Mouse (Mus musculus) urinary bladder, postnatal 25 days (tissue): Measurements from ENCODE around the gene Gm3336.

ENCODE experiments used
- DNase-seq: peaks from one replicate; pipeline ENCODE4 v3.0.0; 2022; ENCODE audit warnings: low spot score

Gene Gm3336

DNA sequence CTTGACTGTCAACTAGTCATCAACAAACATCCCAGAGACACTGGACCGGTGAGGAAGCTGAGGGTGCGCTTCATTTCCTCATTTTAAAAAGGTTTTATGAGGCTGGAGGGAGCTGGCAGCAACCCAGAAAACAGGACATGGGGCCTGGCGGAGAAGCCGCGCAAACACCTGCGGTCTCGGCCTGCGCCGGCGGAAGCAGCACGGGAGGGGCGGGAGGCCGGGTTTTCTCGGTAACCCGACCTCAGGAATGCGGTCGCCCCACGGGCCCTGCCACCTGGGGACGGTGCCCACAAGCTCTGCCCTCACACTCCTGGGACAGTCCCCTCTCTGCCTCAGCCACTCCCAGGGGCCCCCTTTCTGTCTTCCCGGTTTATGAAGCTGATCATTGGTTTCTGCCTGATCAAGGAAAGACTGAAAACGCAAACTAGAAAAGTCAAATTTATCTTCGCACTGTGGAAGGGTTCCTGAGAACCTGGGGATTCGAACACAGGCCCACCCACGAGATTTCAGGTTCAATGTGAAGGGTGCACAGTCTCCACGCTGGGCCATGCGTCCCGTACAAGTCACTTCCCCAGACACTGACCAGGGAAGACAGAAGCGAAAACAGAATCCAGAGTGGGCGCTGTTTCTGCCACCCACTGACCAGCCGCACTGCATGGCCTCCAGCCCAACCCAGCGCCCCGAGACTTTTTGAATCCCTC, 22.9 kb upstream of the Gm3336 start:
- DNase-seq: peak; percentile 57

DNA sequence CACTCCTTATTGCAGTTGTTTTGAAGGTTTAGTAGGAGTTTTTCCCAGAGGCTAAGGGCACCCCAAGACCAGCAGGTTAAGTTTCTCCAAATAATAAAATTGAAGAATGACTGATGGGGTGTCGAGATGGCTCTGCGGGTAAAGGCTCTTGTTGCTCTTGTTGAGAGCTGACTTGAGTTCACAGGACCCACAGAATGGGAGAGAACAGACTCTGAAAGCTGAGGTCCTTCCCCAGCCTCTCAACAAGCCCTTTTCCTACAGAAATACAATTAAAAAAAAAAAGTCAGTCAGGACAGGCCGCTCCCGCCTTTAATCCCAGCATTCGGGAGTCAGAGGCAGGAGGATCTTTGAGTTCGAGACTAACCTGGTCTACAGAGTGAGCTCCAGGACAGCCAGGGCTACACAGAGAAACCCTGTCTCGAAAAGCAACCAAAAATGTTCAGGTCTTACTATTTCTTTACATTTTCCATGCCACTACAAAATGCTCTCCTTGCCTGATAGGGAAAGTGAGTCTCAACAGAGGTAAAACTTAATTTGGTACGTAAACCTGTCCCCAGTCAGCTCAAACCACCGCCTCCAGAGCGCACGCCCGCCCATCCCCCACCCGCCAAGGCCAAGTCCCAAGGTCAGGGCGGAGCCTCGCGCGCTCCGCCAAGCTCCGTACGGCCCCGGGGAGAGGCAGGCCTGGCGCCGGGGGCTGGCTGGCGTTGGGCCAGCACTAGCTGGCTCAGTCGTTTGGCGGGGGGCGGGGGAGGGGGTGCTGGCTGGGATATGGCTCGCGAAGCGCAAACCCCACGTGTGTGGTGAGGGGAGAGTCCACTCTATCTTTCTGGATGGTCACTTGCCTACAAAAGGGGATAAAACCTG, 22.1 kb upstream of the Gm3336 start:
- DNase-seq: peak; percentile 68

DNA sequence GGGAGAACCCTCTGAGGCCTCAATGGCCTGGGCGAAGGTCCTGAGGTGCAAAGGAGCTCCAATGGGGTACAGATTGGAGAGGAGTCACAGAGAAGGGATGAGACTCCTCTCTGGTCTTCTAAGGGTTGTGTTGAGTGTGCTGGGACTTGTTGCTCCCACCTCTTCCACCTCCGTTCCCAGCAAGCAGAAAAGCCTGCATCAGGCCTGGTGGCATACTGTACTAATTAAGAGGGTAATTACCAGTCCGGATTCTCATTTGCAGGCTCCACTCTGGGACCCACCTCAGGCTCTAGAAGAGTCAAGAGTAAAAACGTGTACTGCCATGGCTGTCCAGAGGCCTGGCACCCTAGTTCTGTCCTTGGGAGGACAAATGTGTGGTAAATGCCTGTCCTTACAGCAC, 21.4 kb upstream of the Gm3336 start:
- DNase-seq: no peak

DNA sequence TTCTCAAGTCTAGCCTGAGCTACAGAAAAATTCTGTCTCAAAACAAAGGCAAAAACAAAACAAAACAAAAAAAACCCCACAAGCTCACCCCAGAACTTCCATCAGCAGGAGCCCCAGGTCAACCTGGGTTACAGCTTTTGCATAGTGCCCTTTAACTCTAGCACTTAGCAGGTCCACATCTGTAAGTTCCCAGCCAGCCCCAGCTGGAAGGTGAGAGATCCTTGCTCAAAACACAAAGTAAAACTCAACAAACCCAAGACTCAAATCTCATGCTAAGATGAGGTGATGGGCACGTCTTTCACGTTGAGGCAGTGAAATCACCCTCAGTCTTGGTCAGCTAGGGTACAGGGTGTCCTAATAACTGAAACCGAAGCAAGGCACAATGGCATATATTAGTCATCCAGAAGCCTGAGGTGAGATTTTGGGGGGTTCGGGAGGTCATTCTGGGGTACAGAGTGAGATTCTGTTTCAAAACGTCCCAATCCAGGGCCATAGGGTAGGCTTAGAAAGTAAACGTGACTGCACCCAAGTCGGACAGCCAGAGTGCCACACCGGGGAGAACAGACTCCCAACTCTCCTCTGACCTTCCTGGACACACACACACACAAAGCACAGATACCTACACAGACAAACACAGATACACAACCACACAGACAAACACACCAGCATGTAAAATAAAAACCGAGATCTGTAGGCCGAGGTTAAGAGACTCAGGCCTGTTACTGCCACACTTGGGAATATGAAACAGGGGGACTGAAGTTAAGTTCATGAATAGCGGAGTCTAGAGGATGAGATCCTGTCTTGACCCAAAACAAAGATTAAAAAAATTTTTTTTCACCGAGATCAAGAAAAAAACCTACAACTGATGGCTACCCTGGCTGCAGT, 20.7 kb upstream of the Gm3336 start:
- no peak for DNase-seq

DNA sequence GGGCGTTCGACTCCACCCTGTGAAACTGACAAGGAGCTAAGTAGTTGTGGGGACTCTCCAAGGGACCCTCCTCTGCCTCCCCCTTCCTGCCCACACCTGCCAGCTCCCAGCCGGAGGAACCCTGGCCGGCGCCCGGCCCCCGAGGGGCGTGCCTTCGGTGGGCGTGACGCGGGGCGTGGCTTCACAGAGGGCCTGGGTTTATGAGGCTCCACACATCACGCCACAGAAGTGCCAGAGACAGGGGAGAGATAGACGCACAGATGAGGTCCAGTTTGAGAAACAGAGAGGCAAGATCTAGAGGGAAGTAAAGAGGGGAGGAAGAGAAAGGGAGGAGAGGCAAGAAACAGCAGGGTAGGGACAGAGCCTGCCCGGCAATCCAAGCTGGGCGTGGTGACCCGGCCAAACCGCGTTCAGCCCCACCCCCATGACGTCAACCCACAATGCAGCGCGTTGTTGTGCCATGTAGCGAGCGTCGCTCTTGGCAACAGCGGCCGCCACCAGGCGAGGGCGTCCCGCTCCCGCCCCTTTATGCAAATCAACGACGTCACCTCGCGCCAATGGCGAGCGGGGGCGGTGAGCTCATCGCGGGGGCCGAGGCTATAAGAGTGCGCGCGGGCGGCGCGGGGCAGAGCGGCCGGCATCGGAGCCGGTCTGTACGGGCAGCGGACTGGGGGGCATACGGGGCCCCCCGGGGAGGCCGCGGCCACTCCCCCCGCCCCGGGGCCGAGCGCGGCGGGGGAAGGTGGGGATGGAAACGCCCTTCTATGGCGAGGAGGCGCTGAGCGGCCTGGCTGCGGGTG, 19.8 kb upstream of the Gm3336 start, which contains the start of gene Jund:
Gene Jund, plus strand, starts transcription at position 640 of the 800 bp plus-strand sequence.
- DNase-seq: peak; percentile 99

DNA sequence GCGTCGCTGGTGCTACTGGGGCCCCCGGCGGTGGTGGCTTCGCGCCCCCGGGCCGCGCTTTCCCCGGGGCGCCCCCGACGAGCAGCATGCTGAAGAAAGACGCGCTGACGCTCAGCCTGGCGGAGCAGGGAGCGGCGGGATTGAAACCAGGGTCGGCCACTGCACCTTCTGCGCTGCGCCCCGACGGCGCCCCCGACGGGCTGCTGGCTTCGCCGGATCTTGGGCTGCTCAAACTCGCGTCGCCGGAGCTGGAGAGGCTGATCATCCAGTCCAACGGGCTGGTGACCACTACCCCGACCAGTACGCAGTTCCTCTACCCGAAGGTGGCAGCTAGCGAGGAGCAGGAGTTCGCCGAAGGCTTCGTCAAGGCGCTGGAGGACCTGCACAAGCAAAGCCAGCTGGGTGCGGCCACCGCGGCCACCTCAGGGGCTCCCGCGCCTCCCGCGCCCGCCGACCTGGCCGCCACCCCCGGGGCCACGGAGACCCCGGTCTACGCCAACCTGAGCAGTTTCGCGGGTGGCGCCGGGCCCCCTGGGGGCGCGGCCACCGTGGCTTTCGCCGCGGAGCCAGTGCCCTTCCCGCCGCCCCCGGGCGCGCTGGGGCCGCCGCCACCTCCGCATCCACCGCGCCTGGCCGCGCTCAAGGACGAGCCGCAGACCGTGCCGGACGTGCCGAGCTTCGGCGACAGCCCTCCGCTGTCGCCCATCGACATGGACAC, 19.1 kb upstream of the Gm3336 start:
- no peak for DNase-seq

DNA sequence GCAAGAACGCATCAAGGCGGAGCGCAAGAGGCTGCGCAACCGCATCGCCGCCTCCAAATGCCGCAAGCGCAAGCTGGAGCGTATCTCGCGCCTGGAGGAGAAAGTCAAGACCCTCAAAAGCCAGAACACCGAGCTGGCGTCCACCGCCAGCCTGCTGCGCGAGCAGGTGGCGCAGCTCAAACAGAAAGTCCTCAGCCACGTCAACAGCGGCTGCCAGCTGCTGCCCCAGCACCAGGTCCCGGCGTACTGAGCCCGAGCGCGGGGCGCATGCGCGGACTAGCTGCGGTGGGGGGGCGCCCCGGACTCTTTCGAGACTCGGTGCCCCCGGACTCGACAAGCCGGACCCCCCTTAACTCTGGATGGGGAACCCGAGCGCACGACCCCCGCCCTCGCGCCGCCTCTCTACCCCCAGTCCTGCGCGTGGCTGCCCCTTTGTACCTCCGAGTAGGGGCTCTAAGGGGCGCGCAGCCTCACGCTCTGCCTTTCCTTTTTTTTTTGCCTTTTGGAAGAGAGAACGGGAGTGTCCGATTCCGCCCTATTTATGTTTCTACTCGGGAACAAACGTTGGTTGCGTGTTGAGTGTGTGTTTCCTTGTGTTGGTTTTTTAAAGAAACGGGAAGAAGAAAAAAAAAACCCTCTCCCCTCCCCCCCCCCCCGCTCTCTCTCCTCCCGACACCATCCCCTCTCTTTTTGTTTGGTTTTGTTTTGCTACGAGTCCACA, 18.3 kb upstream of the Gm3336 start:
- DNase-seq: peak; percentile 73

DNA sequence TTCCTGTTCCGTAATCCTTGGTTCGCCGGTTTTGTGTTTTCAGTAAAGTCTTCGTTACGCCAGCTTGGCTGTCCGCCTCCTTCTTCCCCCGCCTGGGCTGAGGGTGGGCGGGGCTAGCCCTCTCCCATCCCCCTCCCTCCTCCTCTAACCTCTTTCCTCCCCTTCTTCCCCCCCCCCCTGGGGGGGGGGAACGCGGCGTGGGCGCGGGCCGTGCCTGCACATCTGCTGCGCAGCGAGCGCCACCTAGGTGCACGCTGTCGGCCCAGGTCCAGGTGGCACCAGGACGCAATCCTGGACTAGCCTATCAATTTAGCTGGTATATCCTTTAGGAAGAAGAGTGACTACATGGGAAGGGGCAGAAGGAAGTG, 17.8 kb upstream of the Gm3336 start:
- peak; percentile 82 for DNase-seq

DNA sequence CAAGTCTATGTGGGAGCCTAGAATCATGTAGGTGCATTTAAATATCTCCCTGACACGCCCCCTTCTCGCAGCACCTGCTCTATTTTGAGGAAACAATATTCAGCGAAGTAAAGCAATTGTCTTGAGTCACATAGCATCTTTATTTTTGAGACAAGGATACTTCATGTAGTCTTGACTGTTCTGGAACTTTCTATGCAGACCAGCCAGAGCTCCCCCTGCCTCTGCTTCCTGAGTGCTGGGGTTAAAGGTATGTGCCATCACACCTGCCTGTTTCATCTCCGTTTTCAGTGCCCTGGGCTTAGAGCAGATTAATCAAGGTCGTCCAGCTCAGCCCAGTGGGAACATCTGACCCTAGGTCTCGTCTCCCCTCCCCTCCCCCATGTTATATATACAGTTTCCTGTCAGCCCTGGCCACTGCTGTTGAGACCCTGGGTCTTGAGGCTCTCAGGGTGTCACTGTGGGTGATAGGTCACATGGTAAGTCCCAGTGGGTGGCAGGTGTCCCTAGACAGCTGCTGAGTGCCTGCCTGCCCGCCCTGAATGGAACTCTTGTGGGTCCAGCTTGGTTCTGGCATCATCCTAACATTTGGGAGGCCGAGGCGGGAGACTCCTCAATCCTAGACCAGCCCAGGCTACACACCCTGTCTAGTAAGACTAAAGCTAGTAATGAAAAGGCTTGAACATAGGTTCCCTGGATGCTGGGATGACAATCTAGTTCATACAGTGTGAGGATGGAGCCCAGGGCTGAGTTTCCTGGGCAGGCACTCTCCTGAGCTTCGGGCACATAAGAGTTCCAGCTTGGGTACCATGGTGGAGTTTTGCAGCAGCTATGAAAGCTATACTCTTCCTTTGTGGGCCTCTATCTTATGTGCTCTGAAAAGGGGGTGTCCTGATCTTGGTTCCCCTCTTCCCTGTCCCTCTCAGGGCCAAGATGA, 17.0 kb upstream of the Gm3336 start:
- no peak for DNase-seq

DNA sequence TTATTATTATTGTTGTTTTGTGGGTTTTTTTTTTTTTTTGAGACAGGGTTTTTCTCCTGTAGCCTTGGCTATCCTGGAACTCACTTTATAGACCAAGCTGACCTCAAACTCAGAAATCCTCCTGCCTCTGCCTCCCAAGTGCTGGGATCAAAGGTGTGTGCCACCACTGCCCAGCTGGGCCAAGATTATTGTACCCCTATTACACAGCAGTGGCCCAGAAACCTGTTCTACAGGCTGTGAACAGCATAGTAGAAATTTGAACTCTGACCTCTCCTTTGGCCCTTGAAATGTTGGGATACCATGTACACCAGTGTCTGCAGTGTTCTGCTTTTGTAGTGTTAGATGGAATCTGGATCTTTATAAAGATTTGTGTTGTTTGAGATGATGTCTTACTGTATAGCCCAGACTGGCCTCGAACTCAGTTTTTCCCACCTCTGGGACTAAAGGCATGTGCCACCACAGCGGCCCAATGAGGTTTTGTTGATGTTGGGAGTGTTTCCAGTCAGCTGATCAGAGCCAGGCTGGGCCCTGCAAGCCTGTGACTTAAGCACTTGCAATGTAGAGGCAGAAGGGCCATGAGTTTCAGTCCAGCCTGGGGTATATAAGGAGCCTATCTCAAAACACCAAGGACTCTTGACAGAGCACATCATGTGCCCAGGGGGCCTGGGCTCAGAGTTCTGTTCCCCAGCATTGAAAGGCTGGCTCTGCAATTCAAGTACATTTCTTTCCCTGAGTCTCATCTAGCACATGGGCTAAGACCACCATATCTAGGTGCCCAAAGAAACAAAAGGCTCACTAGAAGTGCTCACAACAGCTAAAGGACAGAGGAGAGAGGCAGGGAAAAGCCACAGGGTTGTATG, 16.1 kb upstream of the Gm3336 start:
- no peak for DNase-seq

DNA sequence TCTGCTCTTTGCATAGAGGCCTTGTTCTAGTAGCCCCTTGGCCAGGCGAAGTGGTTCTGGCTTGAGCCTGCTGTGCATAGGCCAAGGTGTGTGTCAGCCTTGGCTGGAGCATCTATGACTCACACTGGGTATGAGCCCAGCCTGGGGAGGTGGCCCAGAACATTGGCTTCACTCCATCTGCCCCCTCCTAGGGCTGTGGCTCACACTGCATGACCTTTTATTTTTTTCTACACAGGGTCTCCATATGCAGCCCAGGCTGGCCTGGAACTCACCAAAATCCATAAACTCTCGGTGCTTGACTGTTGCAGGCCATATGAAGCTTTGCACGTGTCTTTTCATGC, 15.5 kb upstream of the Gm3336 start:
- DNase-seq: peak; percentile 70

DNA sequence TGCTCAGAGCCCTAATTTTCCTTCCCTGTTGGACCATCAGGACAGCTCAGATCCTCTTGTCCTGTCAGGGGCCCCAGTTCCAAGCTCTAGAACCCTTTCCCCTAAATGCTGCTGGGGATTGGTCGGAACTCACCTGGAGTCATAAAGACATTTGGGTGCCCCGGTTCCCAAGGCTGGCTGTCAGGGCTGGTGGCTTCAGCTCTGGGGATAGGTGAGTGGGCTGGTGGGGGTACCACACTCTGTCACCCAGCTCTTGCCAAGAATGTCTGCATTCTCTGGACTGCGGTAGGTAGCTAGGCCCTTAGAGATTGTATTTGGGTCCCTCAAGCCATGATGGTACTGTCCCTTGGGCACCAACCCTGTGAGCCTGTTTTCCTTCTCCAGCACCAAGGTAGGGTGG, 15.1 kb upstream of the Gm3336 start, which contains the start of gene Iqcn:
Gene Iqcn, plus strand, starts transcription at position 171 of the 400 bp plus-strand sequence.
- no peak for DNase-seq

DNA sequence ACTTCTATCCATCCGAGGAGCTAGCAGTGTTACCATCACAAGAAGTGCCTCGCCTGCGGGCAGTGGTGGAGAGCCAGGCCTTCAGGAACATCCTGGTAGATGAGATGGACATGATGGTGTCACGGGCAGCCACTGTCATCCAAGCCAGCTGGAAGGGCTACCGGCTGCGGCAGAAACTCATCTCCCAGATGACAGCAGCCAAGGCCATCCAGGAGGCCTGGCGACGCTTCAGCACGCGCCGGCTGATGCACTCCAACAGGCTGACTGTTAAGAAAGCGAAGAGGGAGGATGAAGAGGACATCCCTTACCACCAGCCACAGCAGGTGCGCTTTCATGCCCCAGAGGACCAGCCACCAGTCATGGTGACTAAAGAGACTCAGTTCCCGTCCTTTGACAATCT, 10.1 kb upstream of the Gm3336 start:
- no peak for DNase-seq

DNA sequence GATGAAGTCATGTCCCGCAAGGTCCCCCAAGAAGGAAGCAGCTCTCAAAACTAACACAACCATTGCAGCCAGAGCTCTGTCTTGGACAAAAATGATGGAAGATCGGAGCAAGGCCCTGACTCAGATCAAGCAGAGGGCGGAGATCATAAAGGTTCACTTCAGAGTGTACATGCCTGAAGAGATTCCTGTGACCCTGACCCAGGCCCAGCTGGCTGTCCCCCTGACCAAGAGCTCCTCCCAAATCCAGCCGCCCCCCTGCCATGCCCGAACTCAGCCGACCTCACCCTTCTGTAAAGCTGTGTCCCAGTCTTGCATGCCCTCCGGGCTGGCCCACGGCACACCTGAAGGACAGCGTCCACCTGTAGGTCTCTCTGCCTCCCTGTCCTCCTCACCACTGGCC, 8.5 kb upstream of the Gm3336 start:
- DNase-seq: no peak

DNA sequence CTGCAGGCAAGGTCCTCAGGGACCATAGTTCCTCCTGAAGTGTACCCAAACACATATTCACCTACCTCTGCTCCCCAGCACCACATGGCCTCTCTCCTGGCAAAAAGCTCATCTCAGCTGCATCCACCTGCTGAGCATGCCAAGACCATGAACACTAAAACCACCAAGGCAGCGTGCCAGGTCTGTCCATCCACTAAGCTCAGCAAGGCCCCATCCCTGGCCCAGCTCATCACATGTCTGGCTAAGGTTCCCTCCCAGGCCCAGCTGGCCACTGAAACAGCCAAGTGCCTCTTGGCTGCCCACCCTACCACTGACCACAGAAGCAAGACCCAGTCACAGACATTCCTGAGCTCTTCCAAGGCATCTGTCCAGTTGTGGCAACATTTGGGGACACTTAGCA, 8.0 kb upstream of the Gm3336 start:
- no peak for DNase-seq

DNA sequence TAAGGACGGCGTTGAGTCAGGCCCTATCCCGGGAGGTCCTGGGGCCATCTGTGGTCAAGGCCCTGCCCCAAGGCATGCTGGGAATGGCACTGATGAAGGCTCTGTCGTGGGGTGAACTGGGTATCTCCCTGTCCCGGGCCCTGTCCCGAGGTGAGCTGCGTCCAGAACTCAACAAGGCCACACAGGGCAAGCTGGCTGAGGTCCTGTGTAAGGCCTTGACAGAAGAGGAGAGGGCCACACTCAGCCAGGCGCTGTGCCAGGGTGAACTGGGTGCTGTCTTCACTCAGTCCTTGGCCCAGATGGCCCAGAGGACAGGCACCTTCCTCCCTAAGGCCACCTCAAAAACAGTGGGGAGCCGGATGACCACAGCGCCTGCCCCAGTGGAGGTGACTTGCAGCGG, 7.3 kb upstream of the Gm3336 start:
- DNase-seq: no peak

DNA sequence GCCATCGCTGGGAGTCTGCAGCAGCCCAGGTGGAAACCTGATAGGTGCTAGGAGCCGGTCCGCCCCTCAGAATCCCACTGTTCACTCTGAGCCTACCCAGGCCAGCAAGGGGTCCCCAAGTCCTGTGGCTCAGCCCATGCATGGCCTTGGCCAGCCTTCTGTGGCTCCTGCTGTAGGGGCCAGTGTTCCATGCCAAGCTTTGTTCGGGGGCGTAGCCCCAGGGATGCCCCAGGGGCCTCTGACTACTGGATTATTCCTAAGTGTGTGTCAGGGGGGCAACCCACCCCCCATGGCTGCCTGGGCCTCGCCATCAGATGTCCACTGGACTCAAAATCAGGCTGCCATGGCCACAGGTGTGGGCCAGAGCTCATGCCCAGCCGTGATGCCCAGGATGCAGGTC, 4.4 kb upstream of the Gm3336 start:
- DNase-seq: no peak

DNA sequence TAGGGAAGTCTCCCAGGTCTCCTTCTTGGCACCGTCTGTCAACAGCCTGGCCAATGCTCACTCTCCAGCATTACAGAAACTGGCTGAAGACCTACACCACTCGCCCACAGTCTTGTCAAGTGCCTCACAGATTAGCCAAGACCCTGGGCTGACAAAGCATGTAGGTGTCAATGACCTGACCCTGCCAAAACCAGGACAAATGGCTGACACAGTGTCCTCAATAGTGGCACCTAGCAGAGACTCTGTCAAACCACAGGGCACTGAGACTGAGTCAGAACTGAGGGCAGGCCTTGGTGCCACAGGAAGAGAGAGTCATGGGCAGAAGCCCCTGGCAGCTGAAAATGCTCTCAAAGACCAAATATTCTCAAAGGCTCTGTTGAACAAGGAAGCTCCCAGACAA, 3.3 kb upstream of the Gm3336 start:
- DNase-seq: no peak
